Mouse (Mus musculus) heart, embryonic 12.5 days (tissue): ENCODE results near the gene Spryd3. TPM values are rescaled to one million over a fixed set of nuclear protein-coding genes. Genes with fewer than 3 reads are reported as not detected.
"Not testable (repeated sequence)": the region's sequence is repeated elsewhere in the genome, so short reads cannot be mapped to it uniquely, and the experiment has no call there.

Experiments used
- ATAC-seq: fragments of 200-750 bp; cut with Nextera tagmentation; 2 replicates; pipeline ENCODE4 v1.8.0; 2017; ENCODE audit warnings: moderate TSS enrichment, moderate library complexity; ENCODE audit not compliant: insufficient number of reproducible peaks, low FRiP score
- H3K27ac ChIP-seq: fragments of 300-500 bp; sonication (generic); 2 replicates; pipeline ENCODE4 v1.5.1; 2016; ENCODE audit warnings: mild to moderate bottlenecking, moderate library complexity; ENCODE audit not compliant: poor library complexity, severe bottlenecking
- H3K27me3 ChIP-seq: fragments of 300-500 bp; sonication (generic); replicated peaks from 2 replicates; pipeline ENCODE4 v1.6.1; 2016; ENCODE audit warnings: mild to moderate bottlenecking, moderate library complexity
- H3K36me3 ChIP-seq: fragments of 300-500 bp; sonication (generic); 2 replicates; pipeline ENCODE4 v1.6.1; 2016; ENCODE audit warnings: mild to moderate bottlenecking, moderate library complexity
- H3K4me1 ChIP-seq: fragments of 300-500 bp; sonication (generic); replicated peaks from 2 replicates; pipeline ENCODE4 v1.6.1; 2016; ENCODE audit warnings: mild to moderate bottlenecking
- H3K4me2 ChIP-seq: fragments of 300-500 bp; sonication (generic); 2 replicates; pipeline ENCODE4 v1.6.1; 2016; ENCODE audit warnings: mild to moderate bottlenecking, moderate library complexity
- H3K4me3 ChIP-seq: fragments of 300-500 bp; sonication (generic); 2 replicates; pipeline ENCODE4 v1.5.1; 2016; ENCODE audit warnings: mild to moderate bottlenecking
- H3K9ac ChIP-seq: fragments of 300-500 bp; sonication (generic); 2 replicates; pipeline ENCODE4 v1.6.1; 2016; ENCODE audit warnings: mild to moderate bottlenecking, moderate library complexity
- H3K9me3 ChIP-seq: fragments of 300-500 bp; sonication (generic); replicated peaks from 2 replicates; pipeline ENCODE4 v1.6.1; 2016; ENCODE audit warnings: mild to moderate bottlenecking, moderate library complexity
- WGBS: fragments of 180-500 bp; shearing (Covaris S2); methylation state at CpG from one replicate; pipeline ENCODE4 v1.1.7; 2016; 5-methylcytosine and 5-hydroxymethylcytosine counted together
- polyA plus RNA-seq: library from polyadenylated mRNA; unstranded; fragments of >200 nt; fragmentation: Nextera tagmentation; extraction: Ambion mirVana; gene quantifications from 2 replicates; pipeline ENCODE4 v1.2.1, GENCODE M21; 2016

Spryd3 gene
- polyA plus RNA-seq, 1 experiment from 2014 or later: 20.9 TPM

DNA sequence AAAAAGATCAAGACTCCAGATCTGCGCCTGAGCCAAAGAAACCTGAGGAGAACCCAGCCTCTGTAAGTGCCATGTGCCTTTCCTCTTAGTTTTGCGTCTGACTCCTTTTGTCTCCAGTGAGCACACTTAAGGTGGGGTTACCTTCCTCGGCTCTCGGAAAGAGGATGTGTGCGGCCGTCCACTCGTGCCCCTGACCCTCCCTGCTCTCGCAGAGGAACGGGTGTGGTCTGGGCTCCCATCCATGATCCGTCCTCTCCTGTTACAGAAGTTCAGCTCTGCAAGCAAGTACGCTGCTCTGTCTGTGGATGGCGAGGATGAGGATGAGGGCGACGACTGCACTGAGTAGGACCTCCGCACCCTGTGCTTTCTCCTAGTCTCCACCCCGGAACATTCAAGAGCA, 41.0 kb downstream of the Spryd3 start:
- Histone ChIP-seq H3K4me3 (no peak overlapping the region), H3K4me2 (no peak overlapping the region), H3K4me1 (peaks cover 29% of the 10 kb centered on the region), H3K27me3 (no peaks in the 10 kb centered on the region), H3K9me3 (no peaks in the 10 kb centered on the region), H3K9ac (no peak overlapping the region), H3K27ac (no peak overlapping the region), H3K36me3 (peaks cover 80% of the 10 kb centered on the region)
- 85% methylated on average over 16 of the region's 16 CpGs for WGBS
- no peak for ATAC-seq

DNA sequence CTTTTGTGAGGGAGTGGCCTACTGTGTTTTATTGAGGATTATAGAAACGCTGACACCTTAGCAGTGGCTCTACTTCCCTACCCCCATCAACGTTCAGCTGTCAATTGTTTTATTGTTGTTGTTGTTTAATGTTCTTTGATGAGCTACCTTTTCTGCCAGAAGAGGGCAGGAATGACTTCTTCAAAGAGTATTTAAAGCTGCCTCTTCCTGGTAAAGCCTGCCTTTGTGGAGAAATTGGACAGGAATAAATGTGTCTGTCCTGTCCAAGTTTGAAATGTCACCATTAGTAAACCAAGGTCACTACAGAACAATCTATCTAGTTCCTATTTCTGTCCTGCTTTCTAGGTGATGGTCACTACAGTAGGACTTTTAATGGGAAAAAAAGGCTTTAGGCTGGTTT, 41.9 kb downstream of the Spryd3 start:
- Histone ChIP-seq H3K9me3 (no peaks in the 10 kb centered on the region), H3K4me2 (no peak overlapping the region), H3K4me1 (peaks cover 23% of the 10 kb centered on the region), H3K27ac (no peak overlapping the region), H3K27me3 (no peaks in the 10 kb centered on the region), H3K9ac (no peak overlapping the region), H3K4me3 (no peak overlapping the region), H3K36me3 (peaks cover 89% of the 10 kb centered on the region)
- WGBS: 78% methylated on average over 2 of the region's 2 CpGs
- ATAC-seq: no peak

- ATAC-seq: no peak
- WGBS: 84% methylated on average over 4 of the region's 4 CpGs
- Histone ChIP-seq H3K4me2 (no peak overlapping the region), H3K4me3 (no peak overlapping the region), H3K36me3 (peaks cover 97% of the 10 kb centered on the region), H3K9me3 (no peaks in the 10 kb centered on the region), H3K27ac (no peak overlapping the region), H3K4me1 (peaks cover 4% of the 10 kb centered on the region; the same call in 1 of the 2 replicates), H3K9ac (no peak overlapping the region), H3K27me3 (no peaks in the 10 kb centered on the region)
Observed at GRCm38 (mm10) chr15:102092222-102092621, 43.8 kb downstream of the Spryd3 start.

- Histone ChIP-seq H3K9me3 (no peaks in the 10 kb centered on the region), H3K4me2 (no peak overlapping the region), H3K9ac (no peak overlapping the region), H3K27me3 (no peaks in the 10 kb centered on the region), H3K36me3 (peaks cover 99% of the 10 kb centered on the region), H3K4me1 (0 out of 2 replicates have a peak, but pooled peaks cover 2% of the 10 kb centered on the region), H3K27ac (no peak overlapping the region), H3K4me3 (no peak overlapping the region)
- WGBS: 76% methylated on average over 1 of the region's 1 CpGs
- ATAC-seq: no peak
Observed at GRCm38 (mm10) chr15:102091688-102092087, 44.3 kb downstream of the Spryd3 start.

GRCm38 (mm10) chr15:102091063-102091679, 44.9 kb downstream of the Spryd3 start:
- no peak overlapping the region for H3K4me3 ChIP-seq
- no peaks in the 10 kb centered on the region for H3K27me3 ChIP-seq
- no peak; the same call in 1 of the 2 replicates for ATAC-seq
- H3K9ac ChIP-seq: no peak overlapping the region
- H3K9me3 ChIP-seq: no peaks in the 10 kb centered on the region
- peaks cover 98% of the 10 kb centered on the region for H3K36me3 ChIP-seq
- H3K4me1 ChIP-seq: 0 out of 2 replicates have a peak, but pooled peaks cover 2% of the 10 kb centered on the region
- no peak overlapping the region for H3K27ac ChIP-seq
- 64% methylated on average over 12 of the region's 12 CpGs for WGBS
- no peak overlapping the region for H3K4me2 ChIP-seq

GRCm38 (mm10) chr15:102089914-102090585, 46.0 kb downstream of the Spryd3 start:
- Histone ChIP-seq H3K27me3 (no peaks in the 10 kb centered on the region), H3K4me1 (0 out of 2 replicates have a peak, but pooled peaks cover 2% of the 10 kb centered on the region), H3K4me3 (no peak overlapping the region), H3K9me3 (no peaks in the 10 kb centered on the region), H3K27ac (no peak overlapping the region), H3K36me3 (peaks cover 97% of the 10 kb centered on the region), H3K9ac (no peak overlapping the region), H3K4me2 (no peak overlapping the region)
- 86% methylated on average over 12 of the region's 12 CpGs for WGBS
- ATAC-seq: no peak

DNA sequence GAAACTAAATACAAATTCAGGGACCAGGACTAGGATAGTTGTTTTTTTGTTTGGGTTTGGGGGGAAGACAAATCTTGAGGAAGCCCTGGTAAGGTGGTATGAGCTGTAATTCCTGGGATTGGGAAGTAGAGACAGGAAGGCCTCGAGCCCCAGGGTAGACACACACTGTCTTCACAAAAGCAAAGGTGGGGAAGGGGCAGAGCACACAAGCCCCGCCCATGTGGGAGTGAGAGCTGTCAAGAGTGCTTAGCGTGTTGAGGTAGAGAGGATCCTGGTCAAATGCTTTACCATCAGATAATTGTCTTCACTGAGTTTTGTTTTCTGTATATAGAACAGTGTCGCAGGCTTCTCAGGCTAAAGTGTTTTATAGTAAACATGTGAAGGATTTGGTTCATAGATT, 53.0 kb downstream of the Spryd3 start:
- Histone ChIP-seq H3K27me3 (no peaks in the 10 kb centered on the region), H3K4me1 (no peaks in the 10 kb centered on the region), H3K36me3 (peaks cover 56% of the 10 kb centered on the region), H3K9ac (no peak overlapping the region), H3K4me3 (no peak overlapping the region), H3K9me3 (no peaks in the 10 kb centered on the region), H3K27ac (no peak overlapping the region), H3K4me2 (no peak overlapping the region)
- ATAC-seq: no peak
- WGBS: 82% methylated on average over 4 of the region's 4 CpGs

DNA sequence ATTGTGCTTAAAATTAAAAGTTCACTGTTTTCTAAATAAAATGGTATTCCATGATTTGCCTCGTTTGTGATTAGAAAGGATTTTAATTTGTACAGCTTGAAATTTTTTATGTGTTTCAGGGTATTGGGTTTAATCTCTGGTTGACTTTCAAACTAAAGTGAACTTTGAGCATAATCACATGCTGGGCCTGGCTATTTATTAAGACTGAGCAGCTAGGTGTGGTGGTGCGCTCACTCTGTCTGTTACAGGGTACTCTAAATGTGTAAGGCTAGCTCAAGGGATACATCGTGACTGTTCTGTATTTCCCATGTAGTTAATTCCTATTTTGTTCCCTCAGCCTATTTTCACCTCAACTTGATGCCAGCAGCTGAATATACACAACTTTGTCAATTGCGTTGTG, 53.9 kb downstream of the Spryd3 start:
- Histone ChIP-seq H3K4me3 (no peak overlapping the region), H3K4me2 (no peak overlapping the region), H3K36me3 (peaks cover 47% of the 10 kb centered on the region), H3K9me3 (no peaks in the 10 kb centered on the region), H3K9ac (no peak overlapping the region), H3K27ac (no peak overlapping the region), H3K4me1 (no peaks in the 10 kb centered on the region), H3K27me3 (no peaks in the 10 kb centered on the region)
- 85% methylated on average over 4 of the region's 4 CpGs for WGBS
- ATAC-seq: no peak

- no peak overlapping the region for H3K27ac ChIP-seq
- peaks cover 32% of the 10 kb centered on the region for H3K36me3 ChIP-seq
- peaks cover 7% of the 10 kb centered on the region for H3K4me1 ChIP-seq
- H3K9me3 ChIP-seq: no peaks in the 10 kb centered on the region
- WGBS: 68% methylated on average over 2 of the region's 2 CpGs
- H3K4me2 ChIP-seq: no peak overlapping the region
- ATAC-seq: no peak
- no peak overlapping the region for H3K4me3 ChIP-seq
- no peak overlapping the region for H3K9ac ChIP-seq
- no peaks in the 10 kb centered on the region for H3K27me3 ChIP-seq
Observed at GRCm38 (mm10) chr15:102080429-102080828, 55.6 kb downstream of the Spryd3 start.

DNA sequence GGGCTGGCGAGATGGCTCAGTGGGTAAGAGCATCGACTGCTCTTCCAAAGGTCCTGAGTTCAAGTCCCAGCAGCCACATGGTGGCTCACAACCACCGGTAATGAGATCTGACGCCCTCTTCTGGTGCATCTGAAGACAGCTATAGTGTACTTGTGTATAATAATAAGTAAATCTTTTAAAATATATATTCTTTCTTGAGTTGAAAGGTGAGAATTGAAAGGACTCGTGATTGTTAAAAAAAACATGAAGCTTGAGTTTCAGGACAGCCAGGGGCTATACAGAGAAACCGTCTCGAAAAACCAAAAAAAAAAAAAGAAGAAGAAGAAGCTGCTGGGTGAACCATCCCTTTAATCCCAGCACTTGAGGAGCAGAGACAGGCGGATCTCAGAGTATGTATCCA, 56.1 kb downstream of the Spryd3 start:
- H3K4me1 ChIP-seq: peaks cover 12% of the 10 kb centered on the region
- ATAC-seq, H3K9ac ChIP-seq, H3K9me3 ChIP-seq, H3K27ac ChIP-seq, H3K4me3 ChIP-seq, H3K4me2 ChIP-seq, H3K27me3 ChIP-seq: not testable (repeated sequence)
- H3K36me3 ChIP-seq: peaks cover 29% of the 10 kb centered on the region
- WGBS: 75% methylated on average over 8 of the region's 8 CpGs

DNA sequence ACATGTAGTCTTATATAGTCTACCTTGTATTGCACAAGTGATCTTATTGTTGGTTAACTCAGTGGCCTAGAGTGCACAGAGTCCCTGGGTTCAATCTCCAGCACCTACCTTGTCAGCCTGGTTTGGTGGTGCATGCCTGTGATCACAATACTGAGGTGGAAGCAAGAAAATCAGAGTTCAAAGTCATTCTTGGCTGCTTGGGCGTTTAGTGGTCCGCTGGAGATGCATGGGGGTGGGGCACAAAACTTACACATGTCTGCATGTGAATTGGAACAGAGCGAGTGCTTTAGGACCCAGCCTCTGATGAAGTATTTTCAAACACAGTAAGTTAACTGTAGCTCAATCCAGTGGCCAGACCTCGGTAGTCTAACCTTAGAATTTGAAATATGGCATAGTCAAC, 56.8 kb downstream of the Spryd3 start:
- H3K27me3 ChIP-seq: no peaks in the 10 kb centered on the region
- H3K9me3 ChIP-seq: no peaks in the 10 kb centered on the region
- no peak overlapping the region for H3K9ac ChIP-seq
- 74% methylated on average over 4 of the region's 4 CpGs for WGBS
- no peak overlapping the region for H3K4me3 ChIP-seq
- H3K27ac ChIP-seq: no peak overlapping the region
- no peak overlapping the region for H3K4me2 ChIP-seq
- peaks cover 15% of the 10 kb centered on the region for H3K4me1 ChIP-seq
- peaks cover 22% of the 10 kb centered on the region for H3K36me3 ChIP-seq
- no peak for ATAC-seq
